Mouse (Mus musculus): ENCODE measurements around the gene Tmem163. TPM values are rescaled to one million over a fixed set of nuclear protein-coding genes. Genes with fewer than 3 reads are reported as not detected.

Tmem163 gene
- polyA plus RNA-seq, 1 experiment from 2014 or later: 0.69 TPM

DNA sequence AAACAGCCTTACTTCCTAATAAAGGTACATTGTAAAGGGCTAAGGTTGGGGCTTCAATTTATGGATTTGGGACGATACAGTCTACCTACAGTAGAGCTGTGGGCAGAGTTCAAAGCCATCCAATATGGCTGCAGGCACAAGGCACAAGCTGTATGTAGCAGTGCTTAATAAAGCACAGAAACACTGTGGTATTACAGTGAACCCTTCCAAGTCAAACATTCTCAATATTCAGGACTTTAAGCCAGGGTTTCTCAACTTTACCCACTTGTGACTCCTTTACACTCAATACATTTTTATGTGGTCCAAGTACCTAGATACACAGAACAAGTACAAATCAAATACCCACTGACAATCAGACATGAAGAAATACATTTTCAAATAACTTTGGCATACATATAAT is 93.2 kb downstream of the Tmem163 start:
- H3K27me3 ChIP-seq (ENCODE audit: control insufficient read depth, insufficient read depth, low read length): no peaks in the 10 kb centered on the region
- DNase-seq (ENCODE audit: low spot score) (no peak), ATAC-seq (ENCODE audit: low FRiP score, low TSS enrichment) (no peak)
- H3K9me3 ChIP-seq (ENCODE audit: control insufficient read depth, low read length): no peaks in the 10 kb centered on the region
- H3K27ac ChIP-seq (replicated peaks): no peak overlapping the region
- no peak overlapping the region for H3K4me3 ChIP-seq (ENCODE audit: low read depth, low read length)
- H3K4me2 ChIP-seq (replicated peaks; ENCODE audit: low read depth): no peak overlapping the region
- TF ChIP-seq EP300 (optimal IDR thresholded peaks at IDR 0.05): no peak
- no peak for TF ChIP-seq CTCF (IDR thresholded peaks at IDR 0.05; ENCODE audit: low read depth)
- 93% methylated on average over 1 of the region's 1 CpGs for WGBS
- H3K4me1 ChIP-seq (replicated peaks; ENCODE audit: control insufficient read depth, insufficient read depth): no peaks in the 10 kb centered on the region
- H3K9ac ChIP-seq (ENCODE audit: low read length): no peak overlapping the region
- no peaks in the 10 kb centered on the region for H3K36me3 ChIP-seq (ENCODE audit: control insufficient read depth, insufficient read depth, low read length)

DNA sequence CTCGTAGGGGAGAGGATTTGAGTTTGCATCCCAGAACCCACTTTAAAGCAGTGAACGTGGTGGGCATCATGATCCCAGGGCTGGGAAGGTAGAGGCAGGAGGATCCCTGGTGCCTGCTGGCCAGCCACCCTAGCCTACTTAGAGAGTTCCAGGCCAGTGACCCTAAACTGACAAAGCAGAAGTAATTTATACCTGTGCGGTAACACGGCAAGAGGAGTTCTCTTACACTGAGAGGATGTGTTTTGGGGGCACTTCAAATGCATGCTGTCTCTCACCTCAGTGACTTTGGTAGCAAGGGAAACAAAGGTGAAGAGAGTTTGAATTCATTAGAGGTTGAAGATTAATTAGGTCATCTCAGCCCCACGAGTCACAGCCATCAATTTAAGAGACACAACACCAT is 101.4 kb downstream of the Tmem163 start:
- Histone ChIP-seq H3K9ac (ENCODE audit: low read length) (no peak overlapping the region), H3K36me3 (ENCODE audit: control insufficient read depth, insufficient read depth, low read length) (no peaks in the 10 kb centered on the region), H3K4me3 (ENCODE audit: low read depth, low read length) (no peak overlapping the region), H3K9me3 (ENCODE audit: control insufficient read depth, low read length) (no peaks in the 10 kb centered on the region), H3K4me2 (replicated peaks; ENCODE audit: low read depth) (no peak overlapping the region), H3K27me3 (ENCODE audit: control insufficient read depth, insufficient read depth, low read length) (no peaks in the 10 kb centered on the region), H3K27ac (replicated peaks) (no peak overlapping the region), H3K4me1 (replicated peaks; ENCODE audit: control insufficient read depth, insufficient read depth) (no peaks in the 10 kb centered on the region)
- DNase-seq (ENCODE audit: low spot score): no peak
- 60% methylated on average over 5 of the region's 5 CpGs for WGBS
- no peak for ATAC-seq (ENCODE audit: low FRiP score, low TSS enrichment)
- no peak for TF ChIP-seq EP300 (optimal IDR thresholded peaks at IDR 0.05)
- no peak for TF ChIP-seq CTCF (IDR thresholded peaks at IDR 0.05; ENCODE audit: low read depth)

- H3K27ac ChIP-seq (replicated peaks): no peak overlapping the region
- WGBS: 90% methylated on average over 7 of the region's 7 CpGs
- no peaks in the 10 kb centered on the region for H3K4me1 ChIP-seq (replicated peaks; ENCODE audit: control insufficient read depth, insufficient read depth)
- H3K4me3 ChIP-seq (ENCODE audit: low read depth, low read length): no peak overlapping the region
- TF ChIP-seq CTCF (IDR thresholded peaks at IDR 0.05; ENCODE audit: low read depth): no peak
- ATAC-seq (ENCODE audit: low FRiP score, low TSS enrichment) (no peak), DNase-seq (ENCODE audit: low spot score) (no peak)
- H3K9me3 ChIP-seq (ENCODE audit: control insufficient read depth, low read length): no peaks in the 10 kb centered on the region
- no peak overlapping the region for H3K4me2 ChIP-seq (replicated peaks; ENCODE audit: low read depth)
- H3K36me3 ChIP-seq (ENCODE audit: control insufficient read depth, insufficient read depth, low read length): no peaks in the 10 kb centered on the region
- H3K27me3 ChIP-seq (ENCODE audit: control insufficient read depth, insufficient read depth, low read length): no peaks in the 10 kb centered on the region
- H3K9ac ChIP-seq (ENCODE audit: low read length): no peak overlapping the region
Measured at GRCm38 (mm10) chr1:127577083-127577482, 102.3 kb downstream of the Tmem163 start.

- Histone ChIP-seq H3K27me3 (ENCODE audit: control insufficient read depth, insufficient read depth, low read length) (no peaks in the 10 kb centered on the region), H3K36me3 (ENCODE audit: control insufficient read depth, insufficient read depth, low read length) (no peaks in the 10 kb centered on the region), H3K4me1 (replicated peaks; ENCODE audit: control insufficient read depth, insufficient read depth) (no peaks in the 10 kb centered on the region), H3K4me3 (ENCODE audit: low read depth, low read length) (no peak overlapping the region), H3K4me2 (replicated peaks; ENCODE audit: low read depth) (no peak overlapping the region), H3K27ac (replicated peaks) (no peak overlapping the region), H3K9ac (ENCODE audit: low read length) (no peak overlapping the region), H3K9me3 (ENCODE audit: control insufficient read depth, low read length) (no peaks in the 10 kb centered on the region)
- WGBS: 57% methylated on average over 8 of the region's 8 CpGs
- DNase-seq (ENCODE audit: low spot score) (no peak), ATAC-seq (ENCODE audit: low FRiP score, low TSS enrichment) (no peak)
- no peak for TF ChIP-seq CTCF (IDR thresholded peaks at IDR 0.05; ENCODE audit: low read depth)
- no peak for TF ChIP-seq EP300 (optimal IDR thresholded peaks at IDR 0.05)
Measured at GRCm38 (mm10) chr1:127576563-127576962, 102.8 kb downstream of the Tmem163 start.

DNA sequence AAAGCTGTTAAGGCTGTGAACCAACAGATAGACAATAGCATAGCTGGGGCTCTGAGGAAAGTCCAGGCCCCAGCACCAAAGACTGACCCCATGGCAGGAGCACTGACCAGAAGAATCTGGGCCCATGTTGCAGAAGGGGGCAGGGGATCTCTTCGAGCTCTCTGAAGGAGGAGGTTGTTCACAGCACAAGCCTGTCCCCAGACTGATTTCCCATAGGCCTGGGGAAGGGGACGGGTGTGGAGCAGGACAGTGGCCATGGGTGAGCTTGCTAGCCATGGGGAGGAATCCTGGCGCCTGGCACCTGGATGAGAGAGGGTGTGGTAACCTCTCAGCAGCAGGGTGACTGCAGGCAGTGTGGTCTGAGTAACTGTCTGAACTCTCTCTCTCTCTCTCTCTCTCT is 103.2 kb downstream of the Tmem163 start:
- no peak overlapping the region for H3K9ac ChIP-seq (ENCODE audit: low read length)
- no peak for ATAC-seq (ENCODE audit: low FRiP score, low TSS enrichment)
- no peak overlapping the region for H3K27ac ChIP-seq (replicated peaks)
- H3K4me1 ChIP-seq (replicated peaks; ENCODE audit: control insufficient read depth, insufficient read depth): no peaks in the 10 kb centered on the region
- 53% methylated on average over 3 of the region's 3 CpGs for WGBS
- no peaks in the 10 kb centered on the region for H3K27me3 ChIP-seq (ENCODE audit: control insufficient read depth, insufficient read depth, low read length)
- no peak overlapping the region for H3K4me3 ChIP-seq (ENCODE audit: low read depth, low read length)
- H3K4me2 ChIP-seq (replicated peaks; ENCODE audit: low read depth): no peak overlapping the region
- TF ChIP-seq EP300 (optimal IDR thresholded peaks at IDR 0.05) (no peak), CTCF (IDR thresholded peaks at IDR 0.05; ENCODE audit: low read depth) (no peak)
- H3K9me3 ChIP-seq (ENCODE audit: control insufficient read depth, low read length): no peaks in the 10 kb centered on the region
- no peaks in the 10 kb centered on the region for H3K36me3 ChIP-seq (ENCODE audit: control insufficient read depth, insufficient read depth, low read length)
- DNase-seq (ENCODE audit: low spot score): no peak

- Histone ChIP-seq H3K4me3 (ENCODE audit: low read depth, low read length) (no peak overlapping the region), H3K9ac (ENCODE audit: low read length) (no peak overlapping the region), H3K9me3 (ENCODE audit: control insufficient read depth, low read length) (no peaks in the 10 kb centered on the region), H3K27ac (replicated peaks) (no peak overlapping the region), H3K36me3 (ENCODE audit: control insufficient read depth, insufficient read depth, low read length) (no peaks in the 10 kb centered on the region), H3K27me3 (ENCODE audit: control insufficient read depth, insufficient read depth, low read length) (no peaks in the 10 kb centered on the region), H3K4me1 (replicated peaks; ENCODE audit: control insufficient read depth, insufficient read depth) (no peaks in the 10 kb centered on the region), H3K4me2 (replicated peaks; ENCODE audit: low read depth) (no peak overlapping the region)
- ATAC-seq (ENCODE audit: low FRiP score, low TSS enrichment) (no peak), DNase-seq (ENCODE audit: low spot score) (no peak)
- no peak for TF ChIP-seq CTCF (IDR thresholded peaks at IDR 0.05; ENCODE audit: low read depth)
- no peak for TF ChIP-seq EP300 (optimal IDR thresholded peaks at IDR 0.05)
- 35% methylated on average over 4 of the region's 4 CpGs for WGBS
Measured at GRCm38 (mm10) chr1:127575692-127576091, 103.7 kb downstream of the Tmem163 start.

Data from stomach, postnatal 0 days (tissue).